Mouse (Mus musculus) ZHBTc4 (cell line): ENCODE measurements around the gene Chit1.

Source experiments
- DNase-seq: peaks from one replicate; pipeline ENCODE4 v3.0.0-alpha.2; 2011; ENCODE audit warnings: low read depth, low spot score

The Chit1 gene

DNA sequence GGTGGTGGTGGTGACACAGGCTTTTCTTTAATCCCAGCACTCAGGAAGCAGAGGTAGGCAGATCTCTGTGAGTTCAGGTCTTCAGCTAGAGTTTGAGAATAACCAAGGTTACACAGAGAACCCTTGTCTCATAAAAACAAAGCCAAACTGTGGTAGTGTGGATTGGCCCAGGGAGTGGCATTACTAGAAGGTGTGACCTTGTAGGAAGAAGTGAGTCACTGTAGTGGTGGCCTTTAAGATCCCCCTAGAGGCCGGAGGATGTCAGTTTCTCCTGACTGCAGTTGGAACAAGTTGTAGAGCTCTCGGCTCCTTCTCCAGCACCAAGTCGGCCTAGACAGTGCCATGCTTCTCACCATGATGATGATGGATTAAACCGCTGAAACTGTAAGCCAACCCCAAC lies at the start of gene Chit1:
TSS of gene Chit1 (plus strand) at position 264 of the 400 bp plus-strand sequence.
- DNase-seq, result peak; percentile 79

DNA sequence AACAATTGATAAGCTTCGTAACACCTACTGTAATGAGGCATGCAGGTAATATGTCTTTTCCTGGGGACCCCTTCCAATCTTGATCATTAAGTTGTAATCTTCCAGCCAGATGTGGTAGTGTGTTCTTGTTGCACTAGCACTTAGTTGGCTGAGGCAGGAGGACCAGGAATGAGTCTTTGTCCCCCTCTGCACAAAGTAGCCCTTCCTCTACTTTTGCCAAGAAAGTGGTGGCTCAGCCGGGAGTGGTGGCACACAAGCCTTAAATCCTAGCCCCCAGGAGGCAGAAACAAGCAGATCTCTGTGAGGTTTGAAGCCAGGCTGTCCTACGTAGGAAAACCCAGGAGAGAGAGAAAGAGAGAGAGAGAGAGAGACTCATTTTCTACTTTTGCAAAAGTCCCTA lies 49.1 kb upstream of the Chit1 start:
- DNase-seq, result no peak

GRCm38 (mm10) chr1:134062411-134063085 lies 48.5 kb upstream of the Chit1 start:
- DNase-seq, result no peak

DNA sequence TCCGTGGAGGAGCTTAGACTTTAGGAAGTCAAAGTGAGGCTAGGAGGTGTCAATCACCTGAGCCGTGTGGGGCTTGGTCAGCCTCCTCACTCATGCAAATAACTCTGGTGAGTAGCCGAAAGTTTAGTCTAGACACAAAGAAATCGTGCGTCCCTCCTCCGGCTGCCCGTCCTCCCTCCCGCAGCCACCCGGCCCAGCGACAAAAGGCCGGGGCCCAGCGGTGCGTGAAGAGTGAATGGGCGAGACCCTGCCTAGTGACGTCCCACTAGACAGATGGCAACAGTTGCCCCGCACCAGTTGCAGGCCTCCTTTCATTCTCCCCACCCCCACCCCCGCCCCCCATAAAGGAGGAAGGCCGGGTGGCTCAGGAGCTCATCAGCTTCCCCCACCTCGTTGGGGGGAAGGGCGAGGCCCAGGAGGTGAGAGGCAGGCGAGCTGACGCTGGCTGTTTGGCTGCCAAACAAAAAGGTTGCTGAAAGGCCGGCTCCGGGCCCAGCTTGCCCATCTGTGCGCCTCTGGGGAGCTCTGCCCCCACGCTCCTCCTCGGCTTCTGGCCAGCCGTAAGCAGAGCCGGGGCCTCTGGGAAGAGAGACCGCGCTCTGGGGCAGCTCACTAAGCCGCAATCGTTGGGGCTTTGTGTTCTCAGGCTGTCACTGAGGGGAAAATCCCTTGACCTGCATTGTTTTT lies 47.8 kb upstream of the Chit1 start:
- peak; percentile 76 for DNase-seq

- no peak for DNase-seq
Observed at GRCm38 (mm10) chr1:134063773-134064125, 47.3 kb upstream of the Chit1 start.

DNA sequence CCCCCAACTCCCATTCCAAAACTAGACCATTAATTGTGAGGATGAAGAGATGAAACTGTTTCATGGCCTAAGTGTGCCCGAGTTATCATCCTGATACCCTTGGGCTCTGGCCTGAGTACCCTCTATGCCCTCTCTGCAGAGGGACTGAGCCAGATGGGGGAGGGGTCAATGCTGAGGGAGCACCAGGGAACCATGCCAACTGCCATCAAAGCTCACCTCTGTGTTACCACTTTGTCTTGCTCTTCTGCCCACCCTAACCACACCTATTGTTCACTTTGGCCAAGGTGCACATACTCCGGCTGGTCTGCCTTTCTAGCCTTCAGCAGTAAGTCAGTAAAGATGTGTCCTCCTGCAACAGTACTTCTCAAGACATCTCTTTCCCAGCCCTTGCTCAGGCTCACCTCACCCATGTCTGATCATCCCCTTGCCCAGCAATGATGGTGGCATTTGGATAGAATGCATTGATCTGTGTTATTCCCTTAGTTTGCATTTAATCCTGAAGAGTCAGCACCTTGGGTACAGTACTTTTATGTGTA lies 46.7 kb upstream of the Chit1 start:
- DNase-seq, result no peak

DNA sequence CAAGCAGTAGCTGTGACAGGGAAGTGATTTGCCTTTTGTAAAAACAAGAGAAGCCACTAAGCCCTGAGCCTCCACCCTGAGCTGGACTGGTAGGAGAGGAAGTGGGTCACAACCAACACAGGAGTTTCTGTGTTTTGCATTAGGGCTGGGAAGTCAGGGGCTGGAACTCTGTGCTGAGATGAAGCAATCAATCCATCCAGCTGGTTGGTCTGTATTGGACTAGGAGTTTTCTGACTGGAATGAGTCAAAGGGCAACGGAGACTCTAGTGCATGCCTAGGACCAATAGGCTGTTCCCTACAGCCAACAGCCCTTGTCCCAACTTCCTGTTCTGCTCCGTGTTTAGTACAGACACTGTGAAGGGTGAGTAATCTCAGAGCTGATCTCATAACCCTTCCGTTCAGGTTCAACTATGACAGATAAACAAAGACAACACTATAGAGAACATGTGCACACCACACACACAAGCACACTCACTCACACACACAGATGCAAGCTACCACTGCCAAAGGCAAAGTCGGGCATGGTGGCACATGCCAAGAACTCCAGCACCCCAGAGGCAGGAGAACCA lies 45.7 kb upstream of the Chit1 start:
- no peak for DNase-seq

DNA sequence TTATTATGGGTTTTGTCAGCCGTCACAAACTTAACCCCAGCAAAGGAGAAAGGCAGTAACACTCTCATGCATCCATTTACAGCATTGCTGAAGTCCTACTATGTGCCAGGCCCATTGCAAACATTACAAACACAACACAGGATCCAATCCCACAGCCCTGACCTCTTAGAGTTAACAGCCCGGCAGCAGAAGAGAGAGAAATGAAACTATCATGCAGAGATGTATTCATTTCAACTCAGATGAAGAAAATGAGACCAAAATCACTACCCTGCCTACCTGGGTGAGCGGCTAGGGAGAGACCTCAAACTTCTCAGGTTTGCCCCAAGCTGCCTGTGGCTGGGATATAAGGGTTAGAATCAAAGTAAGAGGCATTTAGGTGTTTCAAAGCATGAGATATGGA lies 44.5 kb upstream of the Chit1 start:
- DNase-seq, result no peak

GRCm38 (mm10) chr1:134067143-134067619 lies 43.9 kb upstream of the Chit1 start:
- no peak for DNase-seq

DNA sequence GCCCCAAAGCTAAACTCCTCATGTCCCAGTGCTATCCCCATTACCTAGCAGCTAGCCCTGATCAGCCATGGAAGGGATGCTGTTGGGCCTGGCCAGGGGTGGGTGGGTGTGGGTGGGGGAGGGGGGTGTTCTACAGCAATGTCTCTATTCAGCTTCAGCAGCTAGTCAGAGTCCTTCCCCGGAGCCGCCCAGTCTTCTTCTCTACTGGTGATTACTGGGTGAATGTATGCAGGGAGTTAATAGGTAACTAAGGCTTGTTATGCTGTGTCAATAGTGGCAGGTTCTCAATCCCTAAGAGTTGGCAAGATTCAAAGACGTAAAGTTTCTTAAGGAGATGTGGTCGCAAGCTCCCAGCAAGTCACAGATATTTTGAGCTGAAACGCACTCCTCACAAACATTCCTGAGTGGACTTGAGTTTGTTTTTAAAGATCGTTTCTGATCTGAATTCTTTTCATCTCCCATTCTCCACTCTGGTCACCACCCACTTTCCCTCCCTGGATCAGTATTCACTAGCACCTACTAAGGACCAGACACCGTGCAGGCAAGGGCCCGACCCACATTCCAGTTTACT lies 40.9 kb upstream of the Chit1 start:
- peak; percentile 70 for DNase-seq

DNA sequence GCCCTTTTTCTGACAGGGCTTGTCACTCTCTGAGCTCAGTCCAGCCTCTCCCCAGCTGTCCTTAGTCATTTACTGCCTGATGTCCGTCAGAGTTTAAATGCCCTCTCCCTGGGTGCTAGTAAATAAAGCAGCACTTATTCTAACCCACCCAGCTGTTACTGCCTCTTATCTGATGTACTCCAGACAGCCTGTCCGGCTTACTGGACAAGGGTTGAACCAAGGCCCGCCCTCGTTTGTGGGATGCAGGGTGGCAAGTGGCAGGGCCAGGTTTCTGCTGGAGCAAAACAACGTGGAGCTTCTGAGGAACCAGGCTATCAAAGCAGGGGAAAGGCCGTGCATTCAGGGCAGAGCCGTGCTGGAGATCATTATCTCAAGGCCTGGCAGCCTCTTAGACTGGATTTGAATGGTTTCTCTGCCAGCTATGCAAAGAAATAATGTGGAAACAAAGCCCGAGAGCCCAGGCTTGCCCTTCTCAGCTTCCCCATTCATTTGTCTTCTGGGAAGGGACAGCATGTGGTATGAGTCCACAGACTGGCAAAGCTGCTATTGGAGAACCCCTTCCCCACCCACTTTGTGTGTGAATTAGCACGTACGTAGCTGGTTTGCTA lies 39.5 kb upstream of the Chit1 start:
- DNase-seq, result no peak

GRCm38 (mm10) chr1:134073061-134073564 lies 37.9 kb upstream of the Chit1 start:
- no peak for DNase-seq

- no peak for DNase-seq
Observed at GRCm38 (mm10) chr1:134073658-134074057, 37.4 kb upstream of the Chit1 start.

- DNase-seq, result no peak
Observed at GRCm38 (mm10) chr1:134074184-134074583, 36.9 kb upstream of the Chit1 start.

GRCm38 (mm10) chr1:134074606-134075005 lies 36.4 kb upstream of the Chit1 start:
- DNase-seq, result no peak

DNA sequence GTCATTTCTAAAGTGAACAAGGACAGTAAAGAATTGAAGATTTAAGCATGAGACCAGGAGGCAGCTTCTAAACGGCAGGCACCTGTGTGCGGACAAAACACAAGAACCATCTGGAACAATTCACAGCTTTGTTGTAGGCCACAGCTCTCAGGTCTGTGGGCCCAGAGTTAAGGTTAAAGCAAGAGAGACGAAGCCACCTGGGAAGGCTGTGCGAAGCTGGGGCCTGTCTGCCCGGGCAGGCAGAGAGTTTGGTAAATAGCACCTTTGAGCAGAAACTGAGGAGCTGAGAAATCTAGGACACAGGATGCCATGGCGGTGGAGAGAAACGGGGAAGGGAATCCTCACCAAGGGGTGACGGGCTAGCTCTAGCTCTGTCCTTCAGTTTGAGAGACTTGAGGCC lies 35.5 kb upstream of the Chit1 start:
- DNase-seq, result no peak

DNA sequence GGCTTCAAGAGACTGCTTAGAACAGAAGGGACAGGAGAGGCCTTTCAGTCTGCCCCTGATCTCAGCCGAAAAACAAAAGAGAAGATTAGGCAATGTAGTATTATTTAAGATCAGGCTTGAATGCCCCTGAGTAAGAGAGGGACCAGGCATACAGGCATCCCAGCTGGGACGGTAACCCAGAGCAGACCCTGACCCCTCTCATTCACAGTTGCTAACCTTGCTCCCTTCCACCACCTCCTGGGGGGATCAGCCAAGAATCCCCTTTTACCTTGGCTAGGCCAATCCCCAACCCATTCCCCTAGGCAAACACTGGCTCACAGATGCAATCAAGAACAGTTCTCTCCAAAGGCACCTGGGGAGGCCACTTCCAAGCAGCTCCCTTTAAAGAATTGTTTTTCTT lies 34.3 kb upstream of the Chit1 start:
- DNase-seq, result no peak

DNA sequence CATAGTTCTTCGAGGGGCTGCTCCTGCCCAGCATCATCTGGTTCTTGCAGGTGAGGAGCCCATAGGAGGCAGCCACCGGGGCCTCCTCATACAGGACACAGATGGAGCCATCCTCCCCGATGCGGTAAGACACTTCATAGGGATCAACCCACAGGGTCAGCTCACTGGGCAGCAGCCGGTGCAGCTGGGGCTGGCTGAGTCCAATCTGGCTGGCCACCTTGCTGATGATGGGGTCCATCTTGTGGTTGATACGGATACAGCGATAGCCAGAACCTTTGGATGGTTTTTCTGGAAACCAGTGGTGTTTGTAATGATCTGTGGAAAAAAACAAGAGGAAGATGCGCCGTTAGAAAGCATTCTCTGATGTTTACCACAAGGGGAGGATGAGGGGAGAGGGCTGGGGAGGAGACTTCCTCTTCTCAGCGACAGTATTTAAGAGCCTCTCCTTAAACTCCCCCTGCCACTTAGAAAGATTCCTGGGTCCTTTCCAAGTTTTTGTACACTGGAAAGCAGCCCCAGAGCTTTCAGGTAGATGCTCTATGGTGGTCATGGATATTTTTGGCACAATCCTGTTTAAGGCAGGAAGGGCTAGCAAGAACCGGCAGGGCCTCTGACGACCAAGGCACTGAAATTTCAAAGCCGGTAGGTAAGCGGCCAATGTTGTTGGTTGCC lies 33.5 kb upstream of the Chit1 start:
- DNase-seq, result no peak

GRCm38 (mm10) chr1:134078061-134078795 lies 32.8 kb upstream of the Chit1 start:
- DNase-seq, result peak; percentile 29

DNA sequence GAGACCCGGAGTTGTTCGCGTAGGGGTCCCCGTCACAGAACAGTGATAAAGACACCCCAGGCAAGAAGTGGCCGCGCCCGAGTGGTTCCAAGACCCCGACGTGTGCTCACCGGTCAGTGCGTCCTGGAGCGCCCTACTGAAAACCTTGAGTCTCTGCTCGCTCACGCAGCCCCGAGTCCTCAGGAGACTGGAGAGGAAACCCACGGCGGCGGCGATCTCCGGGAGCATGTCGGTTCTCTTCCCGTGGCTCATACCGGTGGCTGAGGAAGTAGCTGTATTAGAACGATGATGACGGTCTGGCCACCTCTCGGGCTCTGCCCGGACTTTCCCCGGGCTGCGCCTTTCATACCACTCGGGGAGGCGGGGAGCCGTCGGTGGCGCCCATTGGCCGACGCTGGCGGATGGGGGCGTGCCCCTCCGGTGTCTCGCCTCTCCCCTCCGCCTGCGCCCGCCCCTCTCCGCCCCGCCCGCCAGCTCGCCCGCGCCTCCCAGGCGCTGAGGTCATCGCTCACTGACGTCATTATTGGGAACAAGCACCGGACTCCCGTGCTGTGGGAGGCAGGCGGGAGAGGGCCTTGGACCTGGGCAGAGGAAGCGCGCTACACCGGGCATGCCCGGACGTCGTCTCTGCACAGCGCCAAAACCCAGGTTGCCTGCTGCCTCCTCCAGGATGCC lies 32.1 kb upstream of the Chit1 start, which contains the start of gene Btg2:
TSS of gene Btg2 (minus strand) at position 319 of the 675 bp plus-strand sequence.
- peak; percentile 98 for DNase-seq
